Mouse (Mus musculus) forebrain, embryonic 10.5 days (tissue): Measurements from ENCODE around the gene Csf1. TPM values are rescaled to one million over a fixed set of nuclear protein-coding genes. Genes with fewer than 3 reads are reported as not detected.

Experiments used
- polyA plus RNA-seq: library from polyadenylated mRNA; unstranded; fragments of >200 nt; fragmentation: Nextera tagmentation; extraction: Ambion mirVana; gene quantifications from 2 replicates; pipeline ENCODE4 v1.2.1, GENCODE M21; 2016

Gene Csf1
- polyA plus RNA-seq, 1 experiment from 2014 or later: 4.8 TPM

Other genes with a start within 250 kb of the Csf1 start
- 2.4 and 3.7 TPM in 2 replicates for gene Slc6a17, start 242.5 kb downstream of the Csf1 start, polyA plus RNA-seq
- gene Ubl4b, start 205.4 kb downstream of the Csf1 start, polyA plus RNA-seq: 0.46 and 0.54 TPM in 2 replicates
- gene Alx3, start 165.4 kb downstream of the Csf1 start, polyA plus RNA-seq: 41.0 and 41.6 TPM in 2 replicates
- not detected in 2 replicates for gene Gm10961, start 129.1 kb downstream of the Csf1 start, polyA plus RNA-seq
- 69.0 and 70.5 TPM in 2 replicates for gene Strip1, start 128.8 kb downstream of the Csf1 start, polyA plus RNA-seq
- 92.3 and 92.4 TPM in 2 replicates for gene Ahcyl1, start 63.9 kb downstream of the Csf1 start, polyA plus RNA-seq
- not detected in 2 replicates for gene Eps8l3, start 116.8 kb upstream of the Csf1 start, polyA plus RNA-seq
- gene Gstm5, start 135.4 kb upstream of the Csf1 start, polyA plus RNA-seq: 225 and 235 TPM in 2 replicates
- 17.7 and 19.5 TPM in 2 replicates for gene Gstm7, start 171.3 kb upstream of the Csf1 start, polyA plus RNA-seq
- 11.2 and 13.5 TPM in 2 replicates for gene Gstm6, start 183.3 kb upstream of the Csf1 start, polyA plus RNA-seq
- gene Gstm3, start 208.8 kb upstream of the Csf1 start, polyA plus RNA-seq: not detected in 2 replicates
- 10.1 and 10.2 TPM in 2 replicates for gene Gstm2, start 226.0 kb upstream of the Csf1 start, polyA plus RNA-seq